Mouse (Mus musculus) neural tube, embryonic 14.5 days (tissue): ENCODE measurements around the gene Dstn. TPM values are rescaled to one million over a fixed set of nuclear protein-coding genes. Genes with fewer than 3 reads are reported as not detected.

Experiments used
- ATAC-seq: fragments of 200-750 bp; cut with Nextera tagmentation; 2 replicates; pipeline ENCODE4 v1.8.0; 2017; ENCODE audit warnings: low read depth, mild to moderate bottlenecking, moderate TSS enrichment, moderate library complexity
- H3K27ac ChIP-seq: fragments of 300-500 bp; sonication (generic); 2 replicates; pipeline ENCODE4 v1.5.1; 2014; ENCODE audit warnings: low read depth, mild to moderate bottlenecking, control low read depth, low read length, moderate library complexity, mixed read lengths
- H3K27me3 ChIP-seq: fragments of 300-500 bp; sonication (generic); 2 replicates; pipeline ENCODE4 v1.6.1; 2014; ENCODE audit warnings: low read length; ENCODE audit not compliant: control insufficient read depth, insufficient read depth
- H3K36me3 ChIP-seq: fragments of 300-500 bp; sonication (generic); 2 replicates; pipeline ENCODE4 v1.6.1; 2014; ENCODE audit warnings: low read length, mixed read lengths; ENCODE audit not compliant: control insufficient read depth, insufficient read depth
- H3K4me1 ChIP-seq: fragments of 300-500 bp; sonication (generic); 2 replicates; pipeline ENCODE4 v1.6.1; 2014; ENCODE audit warnings: low read length; ENCODE audit not compliant: control insufficient read depth, insufficient read depth
- H3K4me2 ChIP-seq: fragments of 300-500 bp; sonication (generic); 2 replicates; pipeline ENCODE4 v1.6.1; 2014; ENCODE audit warnings: mild to moderate bottlenecking, low read depth, low read length, control low read depth
- H3K4me3 ChIP-seq: fragments of 300-500 bp; sonication (generic); 2 replicates; pipeline ENCODE4 v1.5.1; 2014; ENCODE audit warnings: low read depth, low read length, control low read depth, mixed read lengths
- H3K9ac ChIP-seq: fragments of 300-500 bp; sonication (generic); replicated peaks from 2 replicates; pipeline ENCODE4 v1.6.1; 2014; ENCODE audit warnings: low read depth, mild to moderate bottlenecking, control low read depth, low read length, mixed read lengths
- H3K9me3 ChIP-seq: fragments of 300-500 bp; sonication (generic); 2 replicates; pipeline ENCODE4 v1.6.1; 2016; ENCODE audit warnings: low read length; ENCODE audit not compliant: control insufficient read depth
- WGBS: fragments of 180-500 bp; shearing (Covaris S2); extraction: QIAGEN DNeasy Blood & Tissue Kit; methylation state at CpG from one replicate; pipeline ENCODE4 v1.1.7; 2014; 5-methylcytosine and 5-hydroxymethylcytosine counted together
- polyA plus RNA-seq: library from polyadenylated mRNA; unstranded; fragments of >200 nt; fragmentation: Nextera tagmentation; extraction: Ambion mirVana; gene quantifications from 2 replicates; pipeline ENCODE4 v1.2.1, GENCODE M21; 2014

The Dstn gene
- polyA plus RNA-seq, 1 experiment from 2014 or later, result 452 TPM

GRCm38 (mm10) chr2:143948416-143948815, 33.3 kb downstream of the Dstn start:
- Histone ChIP-seq H3K27me3 (no peaks in the 10 kb centered on the region), H3K4me3 (no peak overlapping the region), H3K9ac (no peak overlapping the region), H3K27ac (no peak overlapping the region), H3K4me1 (no peaks in the 10 kb centered on the region), H3K9me3 (no peaks in the 10 kb centered on the region), H3K36me3 (peaks cover 52% of the 10 kb centered on the region), H3K4me2 (no peak overlapping the region)
- 97% methylated on average over 4 of the region's 4 CpGs for WGBS
- ATAC-seq, result no peak

GRCm38 (mm10) chr2:143949217-143949616, 34.1 kb downstream of the Dstn start:
- ATAC-seq, result no peak
- peaks cover 52% of the 10 kb centered on the region for H3K36me3 ChIP-seq

GRCm38 (mm10) chr2:143950290-143951027, 35.3 kb downstream of the Dstn start:
- H3K4me2 ChIP-seq, result no peak overlapping the region
- no peak overlapping the region for H3K4me3 ChIP-seq
- no peaks in the 10 kb centered on the region for H3K4me1 ChIP-seq
- no peak overlapping the region for H3K27ac ChIP-seq
- 89% methylated on average over 5 of the region's 5 CpGs for WGBS
- no peak overlapping the region for H3K9ac ChIP-seq
- no peaks in the 10 kb centered on the region for H3K9me3 ChIP-seq
- no peaks in the 10 kb centered on the region for H3K27me3 ChIP-seq
- peaks cover 49% of the 10 kb centered on the region for H3K36me3 ChIP-seq
- ATAC-seq, result no peak

More at GRCm38 (mm10) chr2:143949217-143949616, 34.1 kb downstream of the Dstn start:
- Histone ChIP-seq H3K4me3 (no peak overlapping the region), H3K27me3 (no peaks in the 10 kb centered on the region), H3K4me2 (no peak overlapping the region), H3K4me1 (no peaks in the 10 kb centered on the region), H3K9me3 (no peaks in the 10 kb centered on the region), H3K27ac (no peak overlapping the region), H3K9ac (no peak overlapping the region)
- 90% methylated on average over 6 of the region's 6 CpGs for WGBS

GRCm38 (mm10) chr2:143951028-143951420, 35.9 kb downstream of the Dstn start:
- H3K4me1 ChIP-seq, result no peaks in the 10 kb centered on the region
- no peak overlapping the region for H3K4me3 ChIP-seq
- H3K27me3 ChIP-seq, result no peaks in the 10 kb centered on the region
- 67% methylated on average over 1 of the region's 1 CpGs for WGBS
- ATAC-seq, result no peak
- H3K27ac ChIP-seq, result no peak overlapping the region
- no peak overlapping the region for H3K4me2 ChIP-seq
- no peaks in the 10 kb centered on the region for H3K9me3 ChIP-seq
- no peak overlapping the region for H3K9ac ChIP-seq
- H3K36me3 ChIP-seq, result peaks cover 55% of the 10 kb centered on the region

GRCm38 (mm10) chr2:143951546-143952315, 36.6 kb downstream of the Dstn start:
- Histone ChIP-seq H3K4me2 (no peak overlapping the region), H3K4me3 (no peak overlapping the region), H3K36me3 (peaks cover 53% of the 10 kb centered on the region), H3K9me3 (no peaks in the 10 kb centered on the region), H3K4me1 (no peaks in the 10 kb centered on the region), H3K27ac (no peak overlapping the region; the same call in 1 of the 2 replicates), H3K27me3 (no peaks in the 10 kb centered on the region), H3K9ac (no peak overlapping the region)
- no peak for ATAC-seq
- 88% methylated on average over 5 of the region's 5 CpGs for WGBS

- 92% methylated on average over 4 of the region's 4 CpGs for WGBS
- H3K36me3 ChIP-seq, result peaks cover 40% of the 10 kb centered on the region
- no peaks in the 10 kb centered on the region for H3K9me3 ChIP-seq
- ATAC-seq, result no peak
- H3K4me2 ChIP-seq, result no peak overlapping the region
- H3K4me1 ChIP-seq, result no peaks in the 10 kb centered on the region
- H3K4me3 ChIP-seq, result no peak overlapping the region
- no peak overlapping the region for H3K27ac ChIP-seq
- no peaks in the 10 kb centered on the region for H3K27me3 ChIP-seq
- H3K9ac ChIP-seq, result no peak overlapping the region
Measured at GRCm38 (mm10) chr2:143953944-143954343, 38.8 kb downstream of the Dstn start.

GRCm38 (mm10) chr2:143955004-143955403, 39.9 kb downstream of the Dstn start:
- WGBS, result 92% methylated on average over 4 of the region's 4 CpGs

GRCm38 (mm10) chr2:143955746-143956145, 40.6 kb downstream of the Dstn start:
- WGBS, result 88% methylated on average over 4 of the region's 4 CpGs

More at GRCm38 (mm10) chr2:143955004-143955403, 39.9 kb downstream of the Dstn start:
- Histone ChIP-seq H3K4me2 (no peak overlapping the region), H3K9me3 (no peaks in the 10 kb centered on the region), H3K27me3 (no peaks in the 10 kb centered on the region), H3K4me1 (no peaks in the 10 kb centered on the region), H3K4me3 (no peak overlapping the region), H3K9ac (no peak overlapping the region), H3K27ac (no peak overlapping the region), H3K36me3 (peaks cover 36% of the 10 kb centered on the region)
- no peak for ATAC-seq

GRCm38 (mm10) chr2:143962192-143962591, 47.1 kb downstream of the Dstn start:
- ATAC-seq, result no peak
- no peak overlapping the region for H3K9ac ChIP-seq
- H3K36me3 ChIP-seq, result peaks cover 28% of the 10 kb centered on the region
- no peak overlapping the region for H3K4me2 ChIP-seq
- no peaks in the 10 kb centered on the region for H3K4me1 ChIP-seq
- H3K27ac ChIP-seq, result no peak overlapping the region
- no peaks in the 10 kb centered on the region for H3K9me3 ChIP-seq
- WGBS, result 99% methylated on average over 5 of the region's 5 CpGs
- no peak overlapping the region for H3K4me3 ChIP-seq
- no peaks in the 10 kb centered on the region for H3K27me3 ChIP-seq

More at GRCm38 (mm10) chr2:143955746-143956145, 40.6 kb downstream of the Dstn start:
- Histone ChIP-seq H3K4me3 (no peak overlapping the region), H3K9ac (no peak overlapping the region), H3K9me3 (no peaks in the 10 kb centered on the region), H3K27me3 (no peaks in the 10 kb centered on the region), H3K27ac (no peak overlapping the region), H3K36me3 (peaks cover 34% of the 10 kb centered on the region), H3K4me2 (no peak overlapping the region), H3K4me1 (no peaks in the 10 kb centered on the region)
- no peak for ATAC-seq
